Mouse (Mus musculus): Measurements from ENCODE around the gene Zfhx3. TPM values are rescaled to one million over a fixed set of nuclear protein-coding genes. Genes with fewer than 3 reads are reported as not detected.

The Zfhx3 gene
- polyA plus RNA-seq, 2 experiments: 0.25 to 0.65 TPM

DNA sequence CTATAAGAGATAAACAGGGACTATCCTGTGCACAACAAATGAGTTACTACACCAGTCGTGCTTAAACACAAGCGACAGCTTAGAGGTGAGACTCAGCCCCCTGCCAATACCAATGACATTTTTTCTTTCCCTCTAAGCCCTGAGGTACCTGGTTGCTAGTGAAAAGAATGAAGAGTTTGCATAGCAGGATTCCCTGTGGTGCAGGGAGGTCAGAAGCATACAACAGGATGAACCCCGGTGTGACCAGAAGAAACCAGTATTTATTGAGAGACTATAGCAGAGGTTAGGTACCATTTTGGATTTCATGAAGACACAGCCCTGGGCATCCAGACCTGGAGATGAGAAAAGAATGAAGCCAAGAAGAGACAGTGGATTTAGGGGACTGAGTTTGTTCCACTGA lies 498.0 kb downstream of the Zfhx3 start:
- no peak overlapping the region for H3K4me2 ChIP-seq (ENCODE audit: low read depth)
- ATAC-seq (ENCODE audit: insufficient read depth) (no peak), DNase-seq (ENCODE audit: low read depth in 3 of 3, low spot score in 3 of 3) (no peak)
- WGBS (ENCODE audit: insufficient replicate concordance): 44% methylated on average over 3 of the region's 3 CpGs
- no peak overlapping the region for H3K9ac ChIP-seq (replicated peaks)
- no peaks in the 10 kb centered on the region for H3K9me3 ChIP-seq (ENCODE audit: control insufficient read depth, low read length)
- H3K4me1 ChIP-seq (replicated peaks; ENCODE audit: control insufficient read depth in 2 of 2, insufficient read depth in 2 of 2, low read length in 1 of 2): no peaks in the 10 kb centered on the region
- H3K27me3 ChIP-seq (ENCODE audit: control insufficient read depth, insufficient read depth, low read length): no peaks in the 10 kb centered on the region
- TF ChIP-seq CTCF (IDR thresholded peaks at IDR 0.05; ENCODE audit: low read depth): no peak
- no peak for TF ChIP-seq EP300 (IDR thresholded peaks at IDR 0.05; ENCODE audit: low read depth)
- no peak overlapping the region for H3K27ac ChIP-seq
- H3K36me3 ChIP-seq (replicated peaks; ENCODE audit: control insufficient read depth, insufficient read depth, low read depth): no peaks in the 10 kb centered on the region
- H3K4me3 ChIP-seq (ENCODE audit: insufficient read depth in 1 of 2, low read depth in 2 of 2, low read length in 2 of 2): no peak overlapping the region

DNA sequence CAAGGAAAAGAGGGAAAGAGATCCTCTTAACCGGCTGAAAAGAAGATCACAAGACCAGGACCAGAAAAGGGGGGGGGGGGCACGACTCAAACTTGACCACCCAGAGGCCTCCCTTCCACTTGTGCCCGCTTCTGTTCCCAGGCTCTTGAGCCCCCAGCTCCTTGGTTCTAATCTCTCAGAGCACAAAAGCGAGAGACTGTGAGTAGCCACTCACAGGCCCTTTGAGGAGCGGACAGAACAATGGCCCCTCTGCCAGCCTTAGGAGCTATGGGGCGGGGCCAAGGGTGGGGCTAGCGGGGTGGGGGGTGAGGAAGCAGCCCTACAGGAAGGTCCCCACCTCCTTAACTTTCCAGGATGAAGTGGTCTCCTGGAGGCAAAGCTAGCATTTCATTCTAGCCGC lies 508.4 kb downstream of the Zfhx3 start:
- 44% methylated on average over 8 of the region's 8 CpGs for WGBS (ENCODE audit: insufficient replicate concordance)
- ATAC-seq (ENCODE audit: insufficient read depth) (no peak), DNase-seq (ENCODE audit: low read depth in 3 of 3, low spot score in 3 of 3) (no peak)
- H3K27me3 ChIP-seq (ENCODE audit: control insufficient read depth, insufficient read depth, low read length): no peaks in the 10 kb centered on the region
- no peaks in the 10 kb centered on the region for H3K36me3 ChIP-seq (replicated peaks; ENCODE audit: control insufficient read depth, insufficient read depth, low read depth)
- TF ChIP-seq EP300 (IDR thresholded peaks at IDR 0.05; ENCODE audit: low read depth) (no peak), CTCF (IDR thresholded peaks at IDR 0.05; ENCODE audit: low read depth) (no peak)
- no peaks in the 10 kb centered on the region for H3K4me1 ChIP-seq (replicated peaks; ENCODE audit: control insufficient read depth in 2 of 2, insufficient read depth in 2 of 2, low read length in 1 of 2)
- no peak overlapping the region for H3K4me3 ChIP-seq (ENCODE audit: insufficient read depth in 1 of 2, low read depth in 2 of 2, low read length in 2 of 2)
- H3K4me2 ChIP-seq (ENCODE audit: low read depth): no peak overlapping the region
- H3K27ac ChIP-seq: no peak overlapping the region
- H3K9me3 ChIP-seq (ENCODE audit: control insufficient read depth, low read length): no peaks in the 10 kb centered on the region
- H3K9ac ChIP-seq (replicated peaks): no peak overlapping the region

DNA sequence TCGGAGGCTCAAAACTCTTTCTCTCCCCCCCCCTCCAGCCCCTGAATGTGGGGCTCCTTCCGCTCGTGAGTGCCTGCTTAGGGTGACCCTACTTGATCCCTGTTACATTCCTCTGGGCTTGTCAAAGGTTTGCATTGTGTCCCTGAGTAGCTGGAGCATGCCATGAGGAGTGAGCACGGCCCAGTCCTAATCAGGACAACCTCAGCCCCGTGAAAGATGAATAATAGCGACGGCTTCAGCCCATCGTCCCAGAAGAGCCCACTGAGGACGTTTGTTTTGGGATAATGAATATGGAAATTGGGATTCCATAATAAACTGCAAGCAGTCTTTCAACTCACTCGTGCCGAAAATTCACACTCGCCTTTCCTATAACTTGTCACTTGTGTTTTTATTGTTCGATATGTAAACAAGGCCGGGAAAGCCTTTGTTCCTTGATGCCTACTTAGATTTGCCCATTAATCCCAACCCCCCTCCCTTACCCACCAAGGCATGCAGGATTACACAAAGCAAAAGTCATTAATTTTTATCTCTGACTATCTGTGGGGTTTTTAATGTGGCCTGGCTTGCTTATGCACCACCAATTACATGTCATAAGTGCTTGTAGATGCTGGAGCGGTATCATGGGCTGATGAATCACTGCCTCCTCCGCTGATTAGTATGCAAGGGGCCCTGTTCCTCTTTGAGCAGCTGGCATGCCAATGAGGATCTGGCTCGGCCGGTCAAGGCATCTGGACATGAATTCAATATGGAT lies 512.3 kb downstream of the Zfhx3 start:
- H3K27ac ChIP-seq: no peak overlapping the region
- TF ChIP-seq CTCF (IDR thresholded peaks at IDR 0.05; ENCODE audit: low read depth) (no peak), EP300 (IDR thresholded peaks at IDR 0.05; ENCODE audit: low read depth) (no peak)
- no peak overlapping the region for H3K4me2 ChIP-seq (ENCODE audit: low read depth)
- H3K9me3 ChIP-seq (ENCODE audit: control insufficient read depth, low read length): no peaks in the 10 kb centered on the region
- 62% methylated on average over 18 of the region's 18 CpGs for WGBS (ENCODE audit: insufficient replicate concordance)
- no peak overlapping the region for H3K4me3 ChIP-seq (ENCODE audit: insufficient read depth in 1 of 2, low read depth in 2 of 2, low read length in 2 of 2)
- H3K27me3 ChIP-seq (ENCODE audit: control insufficient read depth, insufficient read depth, low read length): no peaks in the 10 kb centered on the region
- H3K36me3 ChIP-seq (replicated peaks; ENCODE audit: control insufficient read depth, insufficient read depth, low read depth): no peaks in the 10 kb centered on the region
- DNase-seq (ENCODE audit: low read depth in 3 of 3, low spot score in 3 of 3) (no peak), ATAC-seq (ENCODE audit: insufficient read depth) (no peak)
- H3K9ac ChIP-seq (replicated peaks): no peak overlapping the region
- no peaks in the 10 kb centered on the region for H3K4me1 ChIP-seq (replicated peaks; ENCODE audit: control insufficient read depth in 2 of 2, insufficient read depth in 2 of 2, low read length in 1 of 2)

DNA sequence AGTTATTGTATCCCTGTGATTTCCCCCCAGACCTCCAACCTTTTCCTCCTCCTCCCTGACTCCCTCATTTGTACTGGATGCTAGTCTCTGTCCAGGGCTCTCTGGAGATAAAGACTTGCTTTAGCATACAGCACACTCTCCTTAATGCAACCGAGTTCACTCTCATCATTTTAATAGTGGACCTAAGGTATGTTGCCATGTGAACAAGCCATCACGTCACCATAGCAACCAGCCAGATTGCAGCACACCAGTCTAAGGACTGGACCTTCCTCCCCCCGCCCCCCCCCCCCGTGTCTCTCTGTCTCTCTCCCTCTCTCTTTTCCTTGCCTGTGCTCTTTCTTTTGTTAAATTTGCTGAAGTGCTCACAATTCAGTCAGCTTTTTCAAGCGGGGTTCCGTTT lies 524.2 kb downstream of the Zfhx3 start:
- DNase-seq (ENCODE audit: low read depth in 3 of 3, low spot score in 3 of 3): no peak
- Histone ChIP-seq H3K27ac (no peak overlapping the region), H3K4me1 (replicated peaks; ENCODE audit: control insufficient read depth in 2 of 2, insufficient read depth in 2 of 2, low read length in 1 of 2) (no peaks in the 10 kb centered on the region), H3K36me3 (replicated peaks; ENCODE audit: control insufficient read depth, insufficient read depth, low read depth) (no peaks in the 10 kb centered on the region), H3K9ac (replicated peaks) (no peak overlapping the region), H3K27me3 (ENCODE audit: control insufficient read depth, insufficient read depth, low read length) (no peaks in the 10 kb centered on the region), H3K9me3 (ENCODE audit: control insufficient read depth, low read length) (no peaks in the 10 kb centered on the region), H3K4me2 (ENCODE audit: low read depth) (no peak overlapping the region), H3K4me3 (ENCODE audit: insufficient read depth in 1 of 2, low read depth in 2 of 2, low read length in 2 of 2) (no peak overlapping the region)
- ATAC-seq (ENCODE audit: insufficient read depth): no peak
- 61% methylated on average over 6 of the region's 6 CpGs for WGBS (ENCODE audit: insufficient replicate concordance)
- no peak for TF ChIP-seq EP300 (IDR thresholded peaks at IDR 0.05; ENCODE audit: low read depth)

DNA sequence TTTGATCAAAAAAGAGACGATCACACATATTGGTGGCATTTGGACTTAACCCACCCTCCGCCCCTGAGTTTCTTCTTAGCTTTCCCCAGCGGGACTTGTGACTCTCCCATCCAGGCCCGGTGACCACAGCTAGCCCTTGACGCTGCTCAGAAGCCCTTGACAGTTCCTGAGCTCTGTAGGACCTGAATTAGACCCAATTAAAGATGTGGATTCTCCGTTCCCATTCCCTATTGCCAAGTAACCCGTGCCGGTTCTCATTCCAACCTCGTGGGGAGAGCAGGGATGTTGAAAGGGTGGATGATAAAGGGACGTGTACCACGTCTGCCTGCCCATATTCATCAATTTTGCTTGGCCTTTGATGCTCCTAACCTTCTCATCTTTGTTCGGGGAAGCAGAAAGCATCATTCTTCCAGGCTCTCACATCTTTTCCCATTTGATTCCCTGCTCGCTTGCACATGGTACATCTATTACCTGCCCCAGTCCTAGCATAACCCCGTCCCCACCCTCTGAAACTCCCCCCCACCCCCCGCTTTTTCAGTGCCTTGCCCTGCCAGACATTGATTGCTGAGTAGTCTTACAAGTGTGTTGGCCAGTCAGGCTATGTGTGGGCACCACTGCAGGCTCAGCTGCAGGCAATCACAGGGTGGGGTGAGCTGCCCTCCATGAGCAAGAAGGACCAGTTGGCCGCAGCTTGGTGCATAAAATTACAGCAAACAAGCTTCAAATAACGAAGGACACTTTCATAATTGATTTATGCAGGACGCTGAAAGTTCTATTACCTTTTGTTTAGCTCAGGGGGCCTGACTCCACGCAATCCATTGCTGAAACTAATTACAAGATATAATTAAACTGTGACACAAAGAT lies 525.0 kb downstream of the Zfhx3 start:
- Histone ChIP-seq H3K4me1 (replicated peaks; ENCODE audit: control insufficient read depth in 2 of 2, insufficient read depth in 2 of 2, low read length in 1 of 2) (no peaks in the 10 kb centered on the region), H3K4me3 (ENCODE audit: insufficient read depth in 1 of 2, low read depth in 2 of 2, low read length in 2 of 2) (no peak overlapping the region), H3K9ac (replicated peaks) (no peak overlapping the region), H3K27ac (no peak overlapping the region), H3K4me2 (ENCODE audit: low read depth) (no peak overlapping the region), H3K36me3 (replicated peaks; ENCODE audit: control insufficient read depth, insufficient read depth, low read depth) (no peaks in the 10 kb centered on the region), H3K9me3 (ENCODE audit: control insufficient read depth, low read length) (no peaks in the 10 kb centered on the region), H3K27me3 (ENCODE audit: control insufficient read depth, insufficient read depth, low read length) (no peaks in the 10 kb centered on the region)
- DNase-seq (ENCODE audit: low read depth in 3 of 3, low spot score in 3 of 3): no peak
- ATAC-seq (ENCODE audit: insufficient read depth): no peak
- TF ChIP-seq EP300 (IDR thresholded peaks at IDR 0.05; ENCODE audit: low read depth): no peak
- no peak for TF ChIP-seq CTCF (IDR thresholded peaks at IDR 0.05; ENCODE audit: low read depth)
- 67% methylated on average over 19 of the region's 19 CpGs for WGBS (ENCODE audit: insufficient replicate concordance)

Measured in liver, embryonic 14.5 days (tissue).